Mouse (Mus musculus): Measurements from ENCODE around the gene Rasgef1c. TPM values are rescaled to one million over a fixed set of nuclear protein-coding genes. Genes with fewer than 3 reads are reported as not detected.
A peak's percentile ranks its signal among the peaks of the same experiment; 100 is the strongest.

Gene Rasgef1c
- polyA plus RNA-seq, 1 experiment from 2014 or later, result 0.19 TPM

- Histone ChIP-seq H3K9me3 (no peaks in the 10 kb centered on the region), H3K36me3 (replicated peaks) (no peaks in the 10 kb centered on the region), H3K4me3 (no peak overlapping the region), H3K4me1 (peaks cover 4% of the 10 kb centered on the region; the same call in 1 of the 2 replicates), H3K27me3 (replicated peaks; ENCODE audit: low read depth, poor library complexity, severe bottlenecking) (no peaks in the 10 kb centered on the region), H3K27ac (replicated peaks) (no peak overlapping the region)
- WGBS, result 53% methylated on average over 4 of the region's 4 CpGs
- DNase-seq (ENCODE audit: low spot score), result no peak
Observed at GRCm38 (mm10) chr11:49982881-49983280, 81.2 kb downstream of the Rasgef1c start.

- no peak overlapping the region for H3K27ac ChIP-seq (replicated peaks)
- H3K4me3 ChIP-seq, result no peak overlapping the region
- no peaks in the 10 kb centered on the region for H3K9me3 ChIP-seq
- DNase-seq (ENCODE audit: low spot score), result no peak
- peaks cover 4% of the 10 kb centered on the region; the same call in 1 of the 2 replicates for H3K4me1 ChIP-seq
- H3K27me3 ChIP-seq (replicated peaks; ENCODE audit: low read depth, poor library complexity, severe bottlenecking), result no peaks in the 10 kb centered on the region
- no peaks in the 10 kb centered on the region for H3K36me3 ChIP-seq (replicated peaks)
- WGBS, result 81% methylated on average over 4 of the region's 4 CpGs
Observed at GRCm38 (mm10) chr11:49983875-49984552, 82.4 kb downstream of the Rasgef1c start.

GRCm38 (mm10) chr11:49985009-49985408 is 83.4 kb downstream of the Rasgef1c start:
- 88% methylated on average over 4 of the region's 4 CpGs for WGBS
- no peaks in the 10 kb centered on the region for H3K36me3 ChIP-seq (replicated peaks)
- no peak overlapping the region for H3K4me3 ChIP-seq
- DNase-seq (ENCODE audit: low spot score), result no peak
- peaks cover 4% of the 10 kb centered on the region; the same call in 1 of the 2 replicates for H3K4me1 ChIP-seq
- H3K27ac ChIP-seq (replicated peaks), result no peak overlapping the region
- H3K27me3 ChIP-seq (replicated peaks; ENCODE audit: low read depth, poor library complexity, severe bottlenecking), result no peaks in the 10 kb centered on the region
- H3K9me3 ChIP-seq, result no peaks in the 10 kb centered on the region

- H3K4me1 ChIP-seq, result no peaks in the 10 kb centered on the region
- no peaks in the 10 kb centered on the region for H3K27me3 ChIP-seq (replicated peaks; ENCODE audit: low read depth, poor library complexity, severe bottlenecking)
- H3K4me3 ChIP-seq, result no peak overlapping the region
- H3K36me3 ChIP-seq (replicated peaks), result no peaks in the 10 kb centered on the region
- H3K27ac ChIP-seq (replicated peaks), result no peak overlapping the region
- H3K9me3 ChIP-seq, result no peaks in the 10 kb centered on the region
- WGBS, result 22% methylated on average over 10 of the region's 10 CpGs
- peak; percentile 71 for DNase-seq (ENCODE audit: low spot score)
Observed at GRCm38 (mm10) chr11:49986277-49987036, 84.8 kb downstream of the Rasgef1c start.

- 84% methylated on average over 2 of the region's 2 CpGs for WGBS
- no peak overlapping the region for H3K4me3 ChIP-seq
- H3K27ac ChIP-seq (replicated peaks), result no peak overlapping the region
- no peaks in the 10 kb centered on the region for H3K36me3 ChIP-seq (replicated peaks)
- no peaks in the 10 kb centered on the region for H3K9me3 ChIP-seq
- H3K27me3 ChIP-seq (replicated peaks; ENCODE audit: low read depth, poor library complexity, severe bottlenecking), result no peaks in the 10 kb centered on the region
- no peaks in the 10 kb centered on the region for H3K4me1 ChIP-seq
- DNase-seq (ENCODE audit: low spot score), result no peak
Observed at GRCm38 (mm10) chr11:49994536-49994935, 92.9 kb downstream of the Rasgef1c start.

GRCm38 (mm10) chr11:49996398-49996797 is 94.8 kb downstream of the Rasgef1c start:
- no peak for DNase-seq (ENCODE audit: low spot score)

GRCm38 (mm10) chr11:49997321-49997720 is 95.7 kb downstream of the Rasgef1c start:
- WGBS, result 86% methylated on average over 5 of the region's 5 CpGs
- Histone ChIP-seq H3K27ac (replicated peaks) (no peak overlapping the region), H3K4me3 (no peak overlapping the region), H3K9me3 (no peaks in the 10 kb centered on the region), H3K4me1 (no peaks in the 10 kb centered on the region), H3K36me3 (replicated peaks) (no peaks in the 10 kb centered on the region), H3K27me3 (replicated peaks; ENCODE audit: low read depth, poor library complexity, severe bottlenecking) (no peaks in the 10 kb centered on the region)
- no peak for DNase-seq (ENCODE audit: low spot score)

More at GRCm38 (mm10) chr11:49996398-49996797, 94.8 kb downstream of the Rasgef1c start:
- H3K27me3 ChIP-seq (replicated peaks; ENCODE audit: low read depth, poor library complexity, severe bottlenecking), result no peaks in the 10 kb centered on the region
- no peaks in the 10 kb centered on the region for H3K36me3 ChIP-seq (replicated peaks)
- H3K9me3 ChIP-seq, result no peaks in the 10 kb centered on the region
- no peaks in the 10 kb centered on the region for H3K4me1 ChIP-seq
- WGBS, result 69% methylated on average over 4 of the region's 4 CpGs
- H3K4me3 ChIP-seq, result no peak overlapping the region
- no peak overlapping the region for H3K27ac ChIP-seq (replicated peaks)

GRCm38 (mm10) chr11:50002853-50003252 is 101.2 kb downstream of the Rasgef1c start:
- Histone ChIP-seq H3K9me3 (no peaks in the 10 kb centered on the region), H3K27ac (replicated peaks) (no peak overlapping the region), H3K4me3 (no peak overlapping the region), H3K36me3 (replicated peaks) (no peaks in the 10 kb centered on the region), H3K27me3 (replicated peaks; ENCODE audit: low read depth, poor library complexity, severe bottlenecking) (no peaks in the 10 kb centered on the region), H3K4me1 (no peaks in the 10 kb centered on the region)
- WGBS, result 89% methylated on average over 4 of the region's 4 CpGs
- DNase-seq (ENCODE audit: low spot score), result no peak

- no peak for DNase-seq (ENCODE audit: low spot score)
- WGBS, result 74% methylated on average over 10 of the region's 10 CpGs
- Histone ChIP-seq H3K36me3 (replicated peaks) (no peaks in the 10 kb centered on the region), H3K27ac (replicated peaks) (no peak overlapping the region), H3K9me3 (no peaks in the 10 kb centered on the region), H3K27me3 (replicated peaks; ENCODE audit: low read depth, poor library complexity, severe bottlenecking) (no peaks in the 10 kb centered on the region; the same call in 1 of the 2 replicates), H3K4me3 (no peak overlapping the region), H3K4me1 (peaks cover 6% of the 10 kb centered on the region)
Observed at GRCm38 (mm10) chr11:50007776-50008175, 106.1 kb downstream of the Rasgef1c start.

- no peak for DNase-seq (ENCODE audit: low spot score)
- 25% methylated on average over 5 of the region's 5 CpGs for WGBS
- peaks cover 6% of the 10 kb centered on the region for H3K4me1 ChIP-seq
- no peak overlapping the region for H3K4me3 ChIP-seq
- no peak overlapping the region for H3K27ac ChIP-seq (replicated peaks)
- H3K27me3 ChIP-seq (replicated peaks; ENCODE audit: low read depth, poor library complexity, severe bottlenecking), result no peaks in the 10 kb centered on the region; the same call in 1 of the 2 replicates
- H3K36me3 ChIP-seq (replicated peaks), result no peaks in the 10 kb centered on the region
- no peaks in the 10 kb centered on the region for H3K9me3 ChIP-seq
Observed at GRCm38 (mm10) chr11:50008231-50008630, 106.6 kb downstream of the Rasgef1c start.

GRCm38 (mm10) chr11:50013016-50013415 is 111.4 kb downstream of the Rasgef1c start:
- 66% methylated on average over 6 of the region's 6 CpGs for WGBS
- H3K4me3 ChIP-seq, result no peak overlapping the region
- no peak for DNase-seq (ENCODE audit: low spot score)

GRCm38 (mm10) chr11:50016503-50016902 is 114.9 kb downstream of the Rasgef1c start:
- Histone ChIP-seq H3K27ac (replicated peaks) (no peak overlapping the region), H3K36me3 (replicated peaks) (no peaks in the 10 kb centered on the region), H3K4me3 (no peak overlapping the region), H3K9me3 (no peaks in the 10 kb centered on the region), H3K4me1 (peaks cover 4% of the 10 kb centered on the region), H3K27me3 (replicated peaks; ENCODE audit: low read depth, poor library complexity, severe bottlenecking) (no peaks in the 10 kb centered on the region; the same call in 1 of the 2 replicates)
- no peak for DNase-seq (ENCODE audit: low spot score)
- 85% methylated on average over 5 of the region's 5 CpGs for WGBS

More at GRCm38 (mm10) chr11:50013016-50013415, 111.4 kb downstream of the Rasgef1c start:
- Histone ChIP-seq H3K36me3 (replicated peaks) (no peaks in the 10 kb centered on the region), H3K27ac (replicated peaks) (no peak overlapping the region), H3K27me3 (replicated peaks; ENCODE audit: low read depth, poor library complexity, severe bottlenecking) (no peaks in the 10 kb centered on the region; the same call in 1 of the 2 replicates), H3K9me3 (no peaks in the 10 kb centered on the region), H3K4me1 (peaks cover 10% of the 10 kb centered on the region)

GRCm38 (mm10) chr11:50017511-50017910 is 115.9 kb downstream of the Rasgef1c start:
- H3K27ac ChIP-seq (replicated peaks), result no peak overlapping the region
- peaks cover 4% of the 10 kb centered on the region for H3K4me1 ChIP-seq
- no peaks in the 10 kb centered on the region for H3K9me3 ChIP-seq
- peaks cover 5% of the 10 kb centered on the region; the same call in 1 of the 2 replicates for H3K27me3 ChIP-seq (replicated peaks; ENCODE audit: low read depth, poor library complexity, severe bottlenecking)
- no peaks in the 10 kb centered on the region for H3K36me3 ChIP-seq (replicated peaks)
- no peak overlapping the region for H3K4me3 ChIP-seq
- no peak for DNase-seq (ENCODE audit: low spot score)
- 66% methylated on average over 7 of the region's 7 CpGs for WGBS
